Mouse (Mus musculus): ENCODE results near the gene Rtl6.

DNA sequence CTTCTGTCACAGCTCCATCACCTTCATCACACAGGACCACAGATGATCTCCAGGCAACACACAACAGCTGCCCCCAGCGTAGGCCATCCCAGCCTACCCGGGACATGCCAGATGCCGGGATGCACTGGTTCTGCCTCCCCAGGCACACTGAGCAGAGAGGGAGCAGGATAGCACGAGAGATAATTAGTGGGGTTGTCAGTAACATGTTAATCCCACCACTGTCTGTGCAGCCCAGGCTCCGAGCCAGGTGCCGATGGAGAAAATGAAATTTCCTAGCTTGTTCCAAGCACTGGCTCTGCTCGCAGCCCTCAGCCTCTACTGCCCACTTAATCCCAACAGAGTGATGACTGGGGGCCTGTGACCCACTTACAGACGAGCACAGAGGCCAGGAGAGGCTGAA, 39.1 kb downstream of the Rtl6 start:
- no peak for TF ChIP-seq CTCF (IDR thresholded peaks at IDR 0.05)
- TF ChIP-seq POLR2A (IDR thresholded peaks at IDR 0.05; ENCODE audit: insufficient read depth, low read depth, low read length) = no peak
- TF ChIP-seq EP300 (IDR thresholded peaks at IDR 0.05; ENCODE audit: insufficient read depth, low read depth, low read length) = no peak

All from heart, adult 2 months (tissue).